Mouse (Mus musculus) adrenal gland, postnatal 25 days (tissue): ENCODE data around the gene Ifna11. TPM values are rescaled to one million over a fixed set of nuclear protein-coding genes. Genes with fewer than 3 reads are reported as not detected.
"Not testable (repeated sequence)": the region's sequence is repeated elsewhere in the genome, so short reads cannot be mapped to it uniquely, and the experiment has no call there.

ENCODE experiments used
- DNase-seq: peaks from one replicate; pipeline ENCODE4 v3.0.0; 2021; ENCODE audit warnings: mixed read lengths
- long read RNA-seq: library from polyadenylated mRNA; stranded (forward); transcript quantifications from one replicate; pipeline ENCODE4 v2.0.0, GENCODE M21; 2021
- total RNA-seq: library from RNA; stranded (reverse); gene quantifications from 2 replicates; pipeline ENCODE4 v1.2.3, GENCODE M21; 2021

Ifna11 gene
- not detected in 2 replicates for total RNA-seq
- long read RNA-seq, result 0 reads

- no peak for DNase-seq
Observed at GRCm38 (mm10) chr4:88819659-88820058, at the start of gene Ifna11. TSS of gene Ifna11 (plus strand) at chr4:88819959.

GRCm38 (mm10) chr4:88773534-88773933 is 46.2 kb upstream of the Ifna11 start, which contains the start of gene Gm13290:
TSS of gene Gm13290 (plus strand) at chr4:88773834.
- not testable (repeated sequence) for DNase-seq

GRCm38 (mm10) chr4:88776622-88777021 is 43.1 kb upstream of the Ifna11 start, which contains the start of gene Gm13289:
TSS of gene Gm13289 (plus strand) at chr4:88776922.
- DNase-seq, result not testable (repeated sequence)

GRCm38 (mm10) chr4:88779550-88779949 is 40.2 kb upstream of the Ifna11 start, which contains the start of gene Gm13272:
TSS of gene Gm13272 (plus strand) at chr4:88779850.
- not testable (repeated sequence) for DNase-seq

GRCm38 (mm10) chr4:88780320-88780719 is 39.4 kb upstream of the Ifna11 start:
- DNase-seq, result not testable (repeated sequence)

- DNase-seq, result not testable (repeated sequence)
Observed at GRCm38 (mm10) chr4:88781831-88782230, 37.9 kb upstream of the Ifna11 start, which contains the start of gene Ifnz. TSS of gene Ifnz (plus strand) at chr4:88782131.

GRCm38 (mm10) chr4:88782335-88782734 is 37.4 kb upstream of the Ifna11 start:
- peak; percentile 22 for DNase-seq

- DNase-seq, result not testable (repeated sequence)
Observed at GRCm38 (mm10) chr4:88785409-88785808, 34.4 kb upstream of the Ifna11 start, which contains the start of gene Gm13276. TSS of gene Gm13276 (plus strand) at chr4:88785709.

GRCm38 (mm10) chr4:88788402-88788801 is 31.4 kb upstream of the Ifna11 start, which contains the start of gene Gm13277:
TSS of gene Gm13277 (plus strand) at chr4:88788632.
- DNase-seq, result peak; percentile 60

- DNase-seq, result not testable (repeated sequence)
Observed at GRCm38 (mm10) chr4:88791250-88791649, 28.5 kb upstream of the Ifna11 start, which contains the start of gene Gm13278. TSS of gene Gm13278 (plus strand) at chr4:88791550.

GRCm38 (mm10) chr4:88793936-88794675 is 25.7 kb upstream of the Ifna11 start, which contains the start of gene Gm13275:
TSS of gene Gm13275 (plus strand) at chr4:88794487.
- DNase-seq, result peak; percentile 17

GRCm38 (mm10) chr4:88797097-88797496 is 22.7 kb upstream of the Ifna11 start, which contains the start of gene Gm13279:
TSS of gene Gm13279 (plus strand) at chr4:88797397.
- DNase-seq, result not testable (repeated sequence)

- DNase-seq, result not testable (repeated sequence)
Observed at GRCm38 (mm10) chr4:88799365-88799764, 20.4 kb upstream of the Ifna11 start, which contains the start of gene Gm13285. TSS of gene Gm13285 (plus strand) at chr4:88799665.

- DNase-seq, result not testable (repeated sequence)
Observed at GRCm38 (mm10) chr4:88802954-88803353, 16.8 kb upstream of the Ifna11 start, which contains the start of gene Gm13287. TSS of gene Gm13287 (plus strand) at chr4:88803254.

- DNase-seq, result not testable (repeated sequence)
Observed at GRCm38 (mm10) chr4:88805231-88805630, 14.5 kb upstream of the Ifna11 start, which contains the start of gene Gm13288. TSS of gene Gm13288 (plus strand) at chr4:88805531.

GRCm38 (mm10) chr4:88805761-88806160 is 14.0 kb upstream of the Ifna11 start:
- peak; percentile 26 for DNase-seq

GRCm38 (mm10) chr4:88815928-88816327 is 3.8 kb upstream of the Ifna11 start, which contains the start of gene Ifna7:
TSS of gene Ifna7 (plus strand) at chr4:88816228.
- no peak for DNase-seq

GRCm38 (mm10) chr4:88822995-88823394 is 3.2 kb downstream of the Ifna11 start:
- DNase-seq, result no peak

- not testable (repeated sequence) for DNase-seq
Observed at GRCm38 (mm10) chr4:88827116-88827515, 7.4 kb downstream of the Ifna11 start, which contains the start of gene Ifna6. TSS of gene Ifna6 (plus strand) at chr4:88827416.

- DNase-seq, result peak; percentile 7
Observed at GRCm38 (mm10) chr4:88830523-88830922, 10.8 kb downstream of the Ifna11 start.

GRCm38 (mm10) chr4:88835225-88835624 is 15.5 kb downstream of the Ifna11 start, which contains the start of gene Ifna5:
TSS of gene Ifna5 (plus strand) at chr4:88835525.
- not testable (repeated sequence) for DNase-seq

GRCm38 (mm10) chr4:88838828-88839227 is 19.1 kb downstream of the Ifna11 start:
- DNase-seq, result no peak

GRCm38 (mm10) chr4:88840058-88840457 is 20.3 kb downstream of the Ifna11 start:
- no peak for DNase-seq
